Mouse (Mus musculus): Measurements from ENCODE around the gene Ap3b1.

DNA sequence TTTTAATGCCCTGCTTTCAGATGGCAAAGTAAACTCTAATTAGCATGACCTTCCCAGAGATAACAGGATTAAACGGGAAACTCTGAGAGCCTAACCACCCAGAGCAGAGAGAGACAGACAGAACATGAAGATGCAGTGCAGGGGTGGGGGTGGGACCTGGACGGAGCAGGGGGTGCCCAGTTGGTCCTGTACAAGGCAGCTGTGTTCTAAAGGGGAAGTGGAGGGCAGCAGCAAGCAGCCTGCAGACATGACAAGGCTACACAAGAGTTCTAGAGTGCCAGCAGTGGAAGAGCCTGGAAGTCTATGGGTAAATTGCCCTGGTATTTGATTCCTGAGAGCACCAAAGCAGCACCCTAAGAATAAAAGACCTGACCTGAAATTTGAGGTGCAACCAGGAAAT lies 105.5 kb downstream of the Ap3b1 start:
- no peak for TF ChIP-seq POLR2A (IDR thresholded peaks at IDR 0.05; ENCODE audit: borderline replicate concordance, extremely low read depth, low read depth, low read length)
- TF ChIP-seq CTCF (IDR thresholded peaks at IDR 0.05; ENCODE audit: insufficient read depth, low read length), result no peak

Measured in lung, adult 2 months (tissue).